Mouse (Mus musculus): ENCODE measurements around the gene Ap1s2.
A peak's percentile ranks its signal among the peaks of the same experiment; 100 is the strongest.

Gene Ap1s2

GRCm38 (mm10) chrX:163908337-163909250 is at the start of gene Ap1s2:
Gene Ap1s2, plus strand, starts transcription at chrX:163909017.
- DNase-seq (ENCODE audit: low spot score), result peak; percentile 94

GRCm38 (mm10) chrX:163867711-163868379 is 41.0 kb upstream of the Ap1s2 start:
- no peak for DNase-seq (ENCODE audit: low spot score)

DNA sequence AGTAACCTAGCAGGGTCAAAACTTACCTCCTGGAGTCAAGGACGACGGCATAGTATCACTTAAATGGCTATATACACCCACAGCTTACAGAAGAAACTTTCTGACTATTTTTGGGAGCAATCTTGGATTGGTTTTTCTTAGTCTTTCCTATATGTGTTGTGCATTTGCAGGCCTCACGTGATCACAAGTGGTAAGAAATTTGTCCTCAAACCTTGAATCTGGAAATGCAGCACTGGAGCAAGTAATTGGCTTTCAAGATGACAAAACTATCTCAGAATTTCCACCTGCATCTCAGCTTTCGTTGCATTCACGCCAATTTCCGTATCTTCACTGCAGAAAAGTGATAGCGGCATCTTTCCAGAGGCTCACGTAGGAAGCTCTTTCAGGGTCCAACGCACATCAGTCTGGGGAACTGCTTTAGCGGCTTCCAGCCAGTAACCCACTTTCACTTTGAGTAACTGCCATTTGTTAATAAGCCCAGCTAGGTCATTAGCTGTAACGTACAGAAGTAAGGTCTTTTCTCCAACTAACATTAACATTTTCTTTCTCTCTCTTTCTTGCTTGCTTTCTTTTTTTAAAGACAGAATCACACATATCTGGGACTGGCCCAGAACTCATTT is 40.0 kb upstream of the Ap1s2 start:
- no peak for DNase-seq (ENCODE audit: low spot score)

DNA sequence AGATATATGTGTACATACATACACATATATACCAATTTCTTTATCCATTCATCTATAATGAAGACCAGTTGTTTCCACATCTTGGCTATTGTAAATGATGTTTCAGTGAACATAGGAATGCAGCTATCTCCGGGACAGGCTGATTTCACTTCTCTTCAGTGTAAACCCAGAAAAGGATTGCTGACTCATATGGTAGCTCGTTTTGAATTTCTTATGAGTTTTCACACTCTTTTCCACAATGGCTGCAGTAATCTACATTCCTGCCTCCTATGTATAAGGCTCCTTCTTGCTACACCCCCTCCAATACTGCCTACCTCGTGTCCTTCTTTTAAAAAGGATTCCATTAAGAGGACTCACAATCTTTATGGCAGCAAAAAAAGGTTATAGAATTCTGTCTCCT is 32.9 kb upstream of the Ap1s2 start:
- DNase-seq (ENCODE audit: low spot score), result no peak

DNA sequence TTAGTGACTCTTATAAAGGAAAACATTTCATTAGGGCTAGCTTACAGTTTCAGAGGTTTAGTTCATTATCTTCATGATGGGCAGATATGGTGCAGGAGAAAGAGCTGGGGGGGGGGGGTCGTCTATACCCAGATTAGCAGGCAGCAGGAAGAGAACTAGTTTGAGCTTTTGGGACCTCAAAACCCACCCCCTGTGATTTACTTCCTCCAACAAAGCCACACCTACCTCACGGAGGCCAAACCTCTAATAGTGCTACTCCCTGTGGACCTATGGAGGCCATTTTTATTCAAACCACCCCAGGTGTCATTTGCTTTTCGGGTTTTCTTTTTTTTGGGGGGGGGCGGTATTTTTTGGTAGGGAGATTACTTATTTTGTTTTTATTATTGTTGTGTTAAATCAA is 32.2 kb upstream of the Ap1s2 start:
- no peak for DNase-seq (ENCODE audit: low spot score)

DNA sequence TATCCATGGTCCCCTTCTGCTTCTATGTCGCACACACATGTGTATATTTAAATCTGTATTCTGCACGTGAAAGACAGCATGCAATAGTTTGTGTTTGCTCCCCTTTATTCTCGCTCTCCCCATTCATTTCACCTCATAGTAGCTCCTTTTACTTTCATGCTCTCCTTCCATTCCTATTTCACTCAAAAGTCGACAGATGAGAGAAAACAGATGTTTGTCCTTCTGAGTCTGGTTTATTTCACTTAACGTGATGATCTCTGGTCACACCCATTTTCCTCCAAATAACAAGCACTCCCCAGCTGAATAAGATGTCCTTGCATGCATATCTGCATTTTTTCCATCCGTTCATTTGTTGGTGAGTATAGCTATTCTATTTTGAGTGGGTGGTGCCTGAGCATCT is 29.8 kb upstream of the Ap1s2 start:
- no peak for DNase-seq (ENCODE audit: low spot score)

DNA sequence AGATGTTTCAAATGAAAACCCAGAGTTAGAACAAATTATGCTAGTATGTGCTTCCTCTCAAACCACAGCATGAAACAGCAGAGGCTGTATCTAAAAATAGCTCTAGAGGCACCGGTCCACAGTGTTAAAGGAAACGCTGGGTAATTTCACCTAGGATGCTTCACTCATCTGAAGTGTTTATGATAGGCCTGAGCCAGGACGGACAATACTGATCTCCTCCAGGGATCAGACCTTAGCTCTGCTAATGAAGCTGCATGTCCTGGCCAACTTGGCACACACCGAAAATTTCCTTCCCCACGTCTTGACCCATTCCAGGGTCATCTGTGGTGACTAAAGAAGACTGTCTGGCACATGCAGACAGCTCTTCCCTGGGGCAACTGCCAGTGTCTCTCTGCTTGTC is 29.4 kb upstream of the Ap1s2 start:
- no peak for DNase-seq (ENCODE audit: low spot score)

- no peak for DNase-seq (ENCODE audit: low spot score)
Measured at GRCm38 (mm10) chrX:163885539-163885981, 23.3 kb upstream of the Ap1s2 start.

- peak; percentile 7 for DNase-seq (ENCODE audit: low spot score)
Measured at GRCm38 (mm10) chrX:163897354-163897753, 11.5 kb upstream of the Ap1s2 start.

GRCm38 (mm10) chrX:163899431-163900020 is 9.3 kb upstream of the Ap1s2 start:
- DNase-seq (ENCODE audit: low spot score), result no peak

DNA sequence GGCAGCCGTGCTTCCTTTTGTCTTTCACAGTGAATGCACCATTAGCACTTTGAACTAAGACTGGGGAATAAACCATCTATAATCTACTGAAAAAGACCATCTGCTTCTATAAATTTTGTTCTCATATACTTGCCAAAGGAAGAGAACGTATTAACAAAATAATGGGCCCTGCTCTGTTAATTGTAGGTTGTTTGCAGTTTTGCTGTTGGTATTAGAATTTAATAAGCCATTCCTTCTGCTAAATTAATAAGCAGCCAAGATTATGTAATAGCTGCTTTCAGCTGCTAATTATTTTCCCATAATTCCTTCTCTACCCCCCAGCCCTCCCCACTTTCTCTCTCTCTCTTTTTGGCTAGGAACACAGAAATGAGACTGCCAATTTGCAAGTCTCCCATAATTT is 2.0 kb upstream of the Ap1s2 start:
- DNase-seq (ENCODE audit: low spot score), result no peak

GRCm38 (mm10) chrX:163908003-163908336 is 847 bp upstream of the Ap1s2 start:
- peak; percentile 8 for DNase-seq (ENCODE audit: low spot score)

DNA sequence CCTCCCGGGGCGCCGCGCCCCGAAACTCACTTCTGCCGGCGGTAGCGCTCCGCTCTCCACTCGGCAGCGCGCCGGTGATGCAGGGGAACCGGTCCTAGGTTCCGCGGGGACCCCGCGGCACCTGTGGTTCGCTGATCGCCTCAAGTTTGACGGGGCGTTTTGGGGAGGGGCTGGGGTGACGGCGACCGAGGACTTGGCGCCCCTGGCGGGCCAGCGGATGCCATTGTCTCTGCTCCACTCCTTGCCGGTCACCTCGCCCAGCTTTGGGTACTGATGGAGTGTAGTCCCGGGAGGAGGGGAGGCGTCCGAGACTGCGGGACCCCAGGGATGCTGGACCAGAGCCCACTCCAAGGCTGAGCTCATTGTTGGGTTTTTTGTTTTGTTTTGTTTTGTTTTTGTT is 564 bp downstream of the Ap1s2 start:
- peak; percentile 19 for DNase-seq (ENCODE audit: low spot score)

DNA sequence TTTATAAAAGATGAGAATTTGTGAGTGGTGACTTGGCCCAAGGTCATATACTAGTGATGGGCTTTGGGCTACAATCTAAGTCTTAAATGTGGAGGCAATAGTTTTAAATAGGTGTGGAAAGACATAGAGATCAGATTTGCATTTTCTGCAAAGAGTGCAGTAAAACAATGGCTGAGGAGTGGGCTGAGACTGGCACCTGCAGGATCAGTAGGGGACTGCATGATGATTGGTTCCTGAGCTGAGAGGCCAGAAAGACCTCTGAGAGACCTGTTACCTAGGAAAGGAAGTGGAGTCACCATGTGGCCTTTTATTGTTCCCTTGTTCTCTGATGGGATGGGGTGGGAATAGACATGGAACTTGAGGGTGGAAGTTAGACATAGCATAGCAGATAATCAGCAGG is 4.0 kb downstream of the Ap1s2 start:
- DNase-seq (ENCODE audit: low spot score), result no peak

DNA sequence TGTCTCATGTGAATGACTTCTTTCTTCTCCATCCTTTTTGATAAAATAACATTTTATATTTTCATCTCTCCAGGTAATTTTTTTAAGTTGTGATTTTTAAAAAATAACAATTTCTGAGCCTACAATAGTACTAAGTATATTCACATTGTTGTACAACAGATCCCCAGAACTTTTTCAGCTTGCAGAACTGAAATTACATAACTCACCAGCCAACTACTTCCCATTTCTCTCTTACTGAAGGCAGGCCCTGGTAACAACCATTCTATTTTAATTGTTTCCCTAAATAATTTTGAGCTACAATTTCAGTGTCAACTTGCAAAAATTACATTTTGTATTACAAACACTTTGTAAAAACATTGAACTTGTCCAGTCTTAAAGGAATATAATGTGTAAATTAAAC is 20.7 kb downstream of the Ap1s2 start:
- no peak for DNase-seq (ENCODE audit: low spot score)

GRCm38 (mm10) chrX:163934731-163935130 is 25.9 kb downstream of the Ap1s2 start:
- DNase-seq (ENCODE audit: low spot score), result no peak

GRCm38 (mm10) chrX:163938587-163938986 is 29.8 kb downstream of the Ap1s2 start:
- no peak for DNase-seq (ENCODE audit: low spot score)

DNA sequence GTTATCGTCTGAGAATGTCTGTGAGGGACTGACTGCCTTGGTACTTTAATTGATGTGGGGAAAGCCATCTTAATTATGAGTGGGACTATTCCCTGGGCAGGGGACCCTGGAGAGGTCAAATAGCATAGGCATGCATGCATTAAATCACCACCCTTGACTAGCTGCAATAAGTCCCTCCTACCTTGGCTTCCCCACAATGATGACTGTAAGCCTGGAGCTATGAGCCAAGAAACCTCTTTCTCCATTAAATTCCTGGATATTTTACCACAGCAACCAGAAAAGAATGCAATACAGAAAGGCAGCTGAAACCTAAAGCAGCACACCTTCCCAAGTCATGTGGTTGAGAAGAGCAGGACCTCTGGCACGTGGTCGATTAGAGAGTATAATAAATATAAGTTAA is 35.6 kb downstream of the Ap1s2 start:
- no peak for DNase-seq (ENCODE audit: low spot score)

DNA sequence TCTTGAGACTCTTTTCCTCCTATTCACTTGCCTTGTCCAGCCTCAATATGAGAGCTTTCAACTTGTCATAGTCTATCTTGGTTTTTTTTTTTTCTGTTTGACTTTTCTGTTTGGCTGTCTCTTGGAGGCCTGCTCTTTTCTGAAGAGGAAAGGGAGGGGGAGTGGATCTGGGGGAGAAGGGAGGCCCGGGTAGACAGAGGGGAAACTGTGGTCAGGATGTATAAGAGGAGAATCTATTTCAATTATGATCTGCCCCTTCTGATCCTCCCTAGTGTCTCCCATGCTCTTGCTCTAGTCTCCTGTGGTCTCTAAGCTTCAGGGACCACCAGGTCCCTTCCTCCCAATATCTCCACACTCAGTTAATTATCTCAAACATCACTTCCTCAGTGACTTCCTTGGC is 42.8 kb downstream of the Ap1s2 start:
- DNase-seq (ENCODE audit: low spot score), result no peak

GRCm38 (mm10) chrX:163957381-163957780 is 48.6 kb downstream of the Ap1s2 start:
- DNase-seq (ENCODE audit: low spot score), result no peak

GRCm38 (mm10) chrX:163957803-163958466 is 49.1 kb downstream of the Ap1s2 start:
- DNase-seq (ENCODE audit: low spot score), result peak; percentile 57

DNA sequence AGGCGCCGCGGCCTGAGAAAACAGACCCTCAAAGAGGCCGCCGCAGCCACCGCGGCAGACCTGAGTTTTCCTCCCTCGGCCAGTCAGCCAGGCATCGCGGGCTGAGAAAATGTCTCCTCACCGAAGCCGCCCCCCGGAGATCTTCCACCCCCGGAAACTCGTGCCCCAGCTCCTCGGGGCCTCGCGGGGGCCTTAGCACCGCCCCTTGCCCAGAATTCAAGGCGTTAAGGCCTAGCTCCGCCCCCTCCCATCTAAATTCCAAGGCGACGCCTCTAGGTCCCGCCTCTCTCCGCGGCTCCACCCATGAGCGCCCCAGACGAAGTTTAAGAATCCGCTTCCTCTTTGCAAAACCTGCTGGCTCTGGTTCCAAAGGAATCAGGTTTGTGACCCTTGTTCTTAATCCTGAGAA is 49.7 kb downstream of the Ap1s2 start, which contains the start of gene Zrsr2:
TSS of gene Zrsr2 (minus strand) at position 195 of the 409 bp plus-strand sequence.
- peak; percentile 88 for DNase-seq (ENCODE audit: low spot score)

Data from lung, postnatal 25 days (tissue).